Mouse (Mus musculus) kidney, embryonic 14.5 days (tissue): ENCODE measurements at regions not wholly inside any gene's neighbourhood (a gene's known extent, or its start where the extent isn't known, plus 50 kb on each side); places are given as distances from the start of the nearest gene placed in this dataset.

Source experiments
- ATAC-seq: fragments of 200-750 bp; cut with Nextera tagmentation; 2 replicates; pipeline ENCODE4 v1.8.0; 2017; ENCODE audit warnings: moderate number of reproducible peaks, mild to moderate bottlenecking, moderate TSS enrichment, moderate library complexity; ENCODE audit not compliant: low FRiP score, low TSS enrichment
- H3K27ac ChIP-seq: fragments of 300-500 bp; sonication (generic); 2 replicates; pipeline ENCODE4 v1.5.1; 2014; ENCODE audit warnings: low read depth, mild to moderate bottlenecking, low read length, moderate library complexity, mixed read lengths
- H3K27me3 ChIP-seq: fragments of 300-500 bp; sonication (generic); 2 replicates; pipeline ENCODE4 v1.6.1; 2014; ENCODE audit warnings: mild to moderate bottlenecking, low read length; ENCODE audit not compliant: control insufficient read depth, insufficient read depth
- H3K36me3 ChIP-seq: fragments of 300-500 bp; sonication (generic); 2 replicates; pipeline ENCODE4 v1.6.1; 2014; ENCODE audit warnings: low read length, mixed read lengths; ENCODE audit not compliant: control insufficient read depth, insufficient read depth
- H3K4me1 ChIP-seq: fragments of 300-500 bp; sonication (generic); 2 replicates; pipeline ENCODE4 v1.6.1; 2014; ENCODE audit warnings: low read length, mixed read lengths; ENCODE audit not compliant: control insufficient read depth, insufficient read depth
- H3K4me2 ChIP-seq: fragments of 300-500 bp; sonication (generic); replicated peaks from 2 replicates; pipeline ENCODE4 v1.6.1; 2014; ENCODE audit warnings: low read depth, mild to moderate bottlenecking, low read length
- H3K4me3 ChIP-seq: fragments of 300-500 bp; sonication (generic); 2 replicates; pipeline ENCODE4 v1.5.1; 2014; ENCODE audit warnings: mild to moderate bottlenecking, low read length
- H3K9ac ChIP-seq: fragments of 300-500 bp; sonication (generic); 2 replicates; pipeline ENCODE4 v1.6.1; 2014; ENCODE audit warnings: low read depth, mild to moderate bottlenecking, low read length, moderate library complexity
- H3K9me3 ChIP-seq: fragments of 300-500 bp; sonication (generic); 2 replicates; pipeline ENCODE4 v1.6.1; 2016; ENCODE audit warnings: low read length; ENCODE audit not compliant: control insufficient read depth
- WGBS: fragments of 180-500 bp; shearing (Covaris S2); extraction: QIAGEN DNeasy Blood & Tissue Kit; methylation state at CpG from one replicate; pipeline ENCODE4 v1.1.7; 2014; 5-methylcytosine and 5-hydroxymethylcytosine counted together

DNA sequence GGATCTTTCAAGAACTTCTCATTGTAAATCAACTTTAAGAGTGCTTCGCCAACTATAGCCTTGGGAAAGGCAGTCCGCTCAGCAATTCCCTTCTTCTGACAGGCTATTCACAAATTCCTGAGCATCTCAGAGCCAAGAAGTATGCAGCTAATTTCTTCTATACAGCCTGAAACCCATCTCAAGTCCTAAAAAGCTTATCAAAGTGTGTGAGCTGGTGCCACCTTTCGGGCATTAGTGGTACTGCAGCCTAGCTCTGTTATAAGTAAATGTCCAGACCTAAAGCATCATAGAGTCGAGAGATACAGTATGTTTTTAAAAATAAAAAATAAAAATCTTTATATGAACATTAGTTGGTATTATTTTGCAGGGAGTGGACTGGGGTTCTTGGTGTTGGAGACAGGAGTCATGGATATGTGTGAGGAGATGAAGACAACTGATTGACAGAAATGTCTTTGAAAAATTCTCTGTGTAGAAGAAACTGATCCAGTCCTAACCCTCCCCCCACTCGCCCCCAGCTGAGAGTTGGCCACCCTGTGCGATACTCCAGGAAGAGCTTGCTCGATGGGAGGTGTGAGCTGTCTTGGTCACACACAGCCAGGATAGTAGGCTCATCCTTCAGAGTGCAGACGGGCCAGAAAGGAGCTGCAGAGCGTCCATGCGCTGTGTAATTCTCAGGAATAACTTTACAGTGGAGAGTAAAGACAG is 56.4 kb downstream of the Bod1 start:
- Histone ChIP-seq H3K4me1 (no peaks in the 10 kb centered on the region), H3K4me3 (no peak overlapping the region), H3K9ac (no peak overlapping the region), H3K27ac (no peak overlapping the region), H3K36me3 (no peaks in the 10 kb centered on the region), H3K4me2 (no peak overlapping the region), H3K27me3 (no peaks in the 10 kb centered on the region), H3K9me3 (no peaks in the 10 kb centered on the region)
- ATAC-seq = peak; percentile 52; the same call in 1 of the 2 replicates
- WGBS = 61% methylated on average over 10 of the region's 10 CpGs

DNA sequence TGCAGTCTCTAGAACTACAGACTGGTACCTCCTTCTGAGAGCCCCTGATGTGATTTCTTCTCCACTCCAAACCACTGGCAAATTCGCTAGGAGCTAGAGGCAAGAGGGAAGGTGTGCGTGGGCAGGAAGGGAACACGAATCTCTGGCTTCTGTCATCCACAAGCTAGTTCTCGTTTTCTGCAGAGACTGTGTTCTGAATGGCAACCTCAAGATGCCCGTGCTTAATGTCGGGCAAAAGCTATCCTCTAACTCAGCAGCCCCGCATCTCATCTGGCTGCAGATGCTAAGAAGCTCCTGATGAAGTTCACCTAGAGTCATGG is 57.3 kb downstream of the Bod1 start:
- no peaks in the 10 kb centered on the region for H3K27me3 ChIP-seq
- H3K4me3 ChIP-seq = no peak overlapping the region
- no peaks in the 10 kb centered on the region for H3K9me3 ChIP-seq
- H3K36me3 ChIP-seq = no peaks in the 10 kb centered on the region
- no peak overlapping the region for H3K4me2 ChIP-seq
- H3K9ac ChIP-seq = no peak overlapping the region
- 84% methylated on average over 7 of the region's 7 CpGs for WGBS
- ATAC-seq = no peak
- no peaks in the 10 kb centered on the region for H3K4me1 ChIP-seq
- no peak overlapping the region for H3K27ac ChIP-seq

DNA sequence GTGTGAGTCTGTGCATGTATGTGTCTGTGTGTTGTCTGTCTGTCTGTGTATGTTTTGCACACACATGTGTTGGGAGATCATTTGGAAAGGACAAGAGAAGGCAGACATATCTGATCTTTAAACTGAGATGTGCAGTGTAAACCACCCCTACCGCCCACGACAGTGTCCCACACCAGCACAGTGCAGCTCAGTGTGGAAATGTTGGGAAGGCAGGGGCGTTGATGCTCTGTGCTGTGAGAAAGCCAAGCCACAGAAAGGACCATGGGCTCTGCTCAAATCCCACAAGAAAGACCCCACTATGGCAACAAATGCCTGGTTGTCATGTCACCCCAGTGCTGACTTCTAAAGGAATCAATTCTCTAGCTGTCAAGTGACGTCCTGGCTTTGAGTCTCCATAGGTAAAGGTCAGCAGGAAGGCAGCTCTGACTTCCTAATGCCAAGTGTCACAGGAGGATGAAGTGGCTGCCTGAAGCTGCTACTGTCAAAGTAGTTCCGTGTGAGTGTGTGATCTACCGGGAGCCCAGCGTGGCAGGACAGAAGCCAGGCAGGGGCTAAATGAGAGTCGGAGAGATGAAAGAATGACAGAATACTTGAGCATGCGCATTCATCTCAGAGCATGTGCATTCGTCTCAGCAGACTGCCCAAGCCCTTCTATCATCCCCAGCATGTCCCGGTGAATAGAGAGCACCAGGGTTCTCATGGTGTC is 57.8 kb downstream of the Bod1 start:
- Histone ChIP-seq H3K27me3 (no peaks in the 10 kb centered on the region), H3K27ac (no peak overlapping the region), H3K4me2 (no peak overlapping the region), H3K4me3 (no peak overlapping the region), H3K9me3 (no peaks in the 10 kb centered on the region), H3K9ac (no peak overlapping the region), H3K36me3 (no peaks in the 10 kb centered on the region), H3K4me1 (no peaks in the 10 kb centered on the region)
- WGBS = 73% methylated on average over 11 of the region's 11 CpGs
- ATAC-seq = no peak

DNA sequence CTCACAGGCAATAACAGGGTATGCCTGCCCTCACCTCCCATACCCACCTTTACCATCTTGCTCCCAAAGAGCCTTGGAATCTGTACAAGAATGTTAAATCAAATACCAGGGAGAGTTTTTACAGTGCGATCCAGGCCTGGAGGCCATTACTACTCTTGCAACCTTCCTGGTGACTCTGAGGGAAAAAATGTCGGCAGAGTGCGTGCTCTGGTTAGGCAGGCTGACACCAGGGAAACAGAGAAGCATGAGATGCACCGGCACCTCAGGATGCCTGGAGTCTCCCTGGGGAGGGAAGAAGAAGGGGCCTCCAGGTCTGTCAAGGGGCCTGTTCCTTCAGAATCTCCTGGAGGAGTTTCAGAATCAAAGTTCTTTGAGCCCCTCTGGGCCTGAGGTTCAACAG is 63.2 kb downstream of the Bod1 start:
- Histone ChIP-seq H3K4me2 (no peak overlapping the region), H3K4me3 (no peak overlapping the region), H3K9ac (no peak overlapping the region), H3K27me3 (no peaks in the 10 kb centered on the region), H3K36me3 (no peaks in the 10 kb centered on the region), H3K27ac (no peak overlapping the region), H3K9me3 (no peaks in the 10 kb centered on the region), H3K4me1 (no peaks in the 10 kb centered on the region)
- WGBS = 89% methylated on average over 4 of the region's 4 CpGs
- ATAC-seq = no peak

DNA sequence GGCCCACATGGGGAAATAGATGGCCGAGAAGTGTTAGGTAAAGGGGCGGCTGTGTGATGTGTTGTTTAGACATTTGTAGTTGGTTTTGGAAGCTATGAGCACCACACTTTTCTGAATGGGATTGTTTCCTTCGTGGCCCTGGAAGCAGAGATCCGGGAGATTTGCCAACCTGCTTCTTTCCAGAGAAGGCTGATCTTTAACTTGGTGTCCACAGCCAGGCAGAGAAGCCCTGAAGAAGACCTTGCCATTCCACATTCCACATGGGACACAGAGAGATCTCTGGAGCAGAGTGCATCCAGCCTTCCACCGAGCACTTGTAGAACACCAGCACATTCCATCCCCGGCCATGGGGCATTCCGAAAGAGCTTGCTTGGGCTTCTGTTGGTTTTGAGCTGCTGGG is 70.2 kb downstream of the Bod1 start:
- Histone ChIP-seq H3K27ac (no peak overlapping the region), H3K9ac (no peak overlapping the region), H3K4me2 (no peak overlapping the region), H3K36me3 (no peaks in the 10 kb centered on the region), H3K4me3 (no peak overlapping the region), H3K9me3 (no peaks in the 10 kb centered on the region), H3K27me3 (no peaks in the 10 kb centered on the region), H3K4me1 (no peaks in the 10 kb centered on the region)
- 95% methylated on average over 7 of the region's 7 CpGs for WGBS
- no peak for ATAC-seq

DNA sequence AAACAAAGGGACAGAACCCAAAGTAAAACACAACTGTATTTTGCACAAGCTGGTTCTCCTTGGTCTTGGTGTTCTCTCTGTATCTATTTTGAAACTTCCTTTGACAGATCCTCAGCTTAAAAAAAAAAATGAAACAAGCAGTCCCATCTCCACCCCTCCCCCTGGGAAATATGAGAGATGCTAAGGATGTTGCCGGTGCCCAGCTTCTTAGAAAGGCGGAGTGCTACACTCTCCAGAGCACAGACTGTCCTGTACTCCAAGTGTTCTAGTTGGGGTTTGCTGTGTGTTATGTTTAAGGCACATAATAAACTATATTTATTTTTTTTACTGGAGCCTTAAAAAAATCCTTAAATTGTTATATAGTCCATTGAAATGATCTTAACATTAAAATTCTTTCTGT is 78.1 kb downstream of the Bod1 start:
- H3K4me1 ChIP-seq = no peaks in the 10 kb centered on the region
- no peak overlapping the region for H3K4me2 ChIP-seq
- H3K9me3 ChIP-seq = no peaks in the 10 kb centered on the region
- ATAC-seq = no peak
- H3K27ac ChIP-seq = no peak overlapping the region
- H3K27me3 ChIP-seq = no peaks in the 10 kb centered on the region; the same call in 1 of the 2 replicates
- H3K36me3 ChIP-seq = no peaks in the 10 kb centered on the region
- no peak overlapping the region for H3K9ac ChIP-seq
- H3K4me3 ChIP-seq = no peak overlapping the region
- WGBS = 91% methylated on average over 2 of the region's 2 CpGs

DNA sequence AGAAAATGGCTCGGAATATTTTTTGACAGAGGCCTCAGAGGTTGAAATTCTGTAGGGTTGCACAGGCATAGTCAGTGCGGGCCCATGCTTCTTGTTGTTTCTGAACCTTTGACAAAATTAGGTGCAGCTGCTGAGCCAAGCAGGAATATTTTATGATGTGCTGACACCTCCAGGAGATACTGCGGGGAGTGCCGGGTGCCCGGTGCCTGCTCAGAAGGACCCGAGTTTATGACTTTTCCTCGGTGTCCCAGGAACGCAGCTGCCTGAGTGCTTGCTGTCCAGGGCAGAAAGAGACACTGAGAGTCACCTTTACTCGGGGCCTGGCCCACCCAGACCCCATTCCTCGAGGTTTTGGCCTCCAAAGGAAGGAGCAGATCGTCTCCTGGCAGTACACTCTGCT is 79.6 kb downstream of the Bod1 start:
- H3K4me1 ChIP-seq = no peaks in the 10 kb centered on the region
- no peaks in the 10 kb centered on the region for H3K36me3 ChIP-seq
- ATAC-seq = no peak
- H3K27ac ChIP-seq = no peak overlapping the region
- no peak overlapping the region for H3K9ac ChIP-seq
- H3K9me3 ChIP-seq = no peaks in the 10 kb centered on the region
- no peak overlapping the region for H3K4me3 ChIP-seq
- no peaks in the 10 kb centered on the region; the same call in 1 of the 2 replicates for H3K27me3 ChIP-seq
- 41% methylated on average over 11 of the region's 11 CpGs for WGBS
- H3K4me2 ChIP-seq = no peak overlapping the region

DNA sequence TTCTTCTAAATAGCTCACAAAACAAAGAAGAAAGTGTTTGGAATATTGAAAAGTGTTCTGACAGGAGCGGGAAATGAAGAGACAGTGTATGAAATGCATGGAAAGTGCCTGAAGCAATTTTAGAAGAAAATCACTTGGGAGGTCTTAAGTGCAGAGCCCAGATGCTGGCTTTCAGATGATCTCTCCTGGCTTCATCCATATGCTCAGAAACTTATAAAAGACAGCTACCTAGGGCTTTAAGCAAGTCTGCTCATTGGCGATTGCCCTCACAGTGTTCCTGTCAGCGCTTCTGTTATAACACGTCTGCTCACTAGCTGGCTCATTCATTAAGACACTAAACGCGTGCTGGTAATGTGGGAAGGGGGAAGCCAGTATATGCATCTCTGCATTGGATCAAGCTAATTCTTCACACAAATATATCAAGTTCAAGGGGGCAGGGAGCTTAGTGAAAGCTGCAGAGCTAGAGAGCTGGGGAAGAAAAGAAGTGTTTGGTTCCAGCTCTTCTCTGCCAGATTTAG is 80.6 kb downstream of the Bod1 start:
- ATAC-seq = no peak
- no peaks in the 10 kb centered on the region for H3K4me1 ChIP-seq
- 75% methylated on average over 6 of the region's 6 CpGs for WGBS

DNA sequence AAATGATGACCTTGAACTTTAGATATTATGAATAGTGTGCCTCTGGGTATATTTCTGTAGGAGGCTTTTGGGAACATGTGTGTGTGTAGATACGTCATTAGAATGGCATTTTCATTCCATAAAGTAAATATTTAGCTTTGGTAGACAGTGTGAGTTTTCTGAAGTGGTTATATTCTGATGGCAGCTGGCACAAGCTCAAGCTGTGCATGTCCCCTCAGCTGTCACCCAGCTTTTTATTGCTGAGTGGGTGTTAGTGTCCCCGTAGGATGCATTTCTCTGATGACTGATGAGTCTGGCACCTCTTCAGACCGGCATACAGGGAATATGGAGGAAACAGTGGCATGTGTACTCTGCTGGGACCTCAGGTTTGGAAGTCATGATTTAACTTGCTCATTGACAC is 96.7 kb downstream of the Bod1 start:
- WGBS = 73% methylated on average over 3 of the region's 3 CpGs
- Histone ChIP-seq H3K27me3 (no peaks in the 10 kb centered on the region), H3K4me1 (no peaks in the 10 kb centered on the region), H3K4me2 (no peak overlapping the region), H3K27ac (no peak overlapping the region), H3K9me3 (no peaks in the 10 kb centered on the region), H3K9ac (no peak overlapping the region), H3K36me3 (no peaks in the 10 kb centered on the region), H3K4me3 (no peak overlapping the region)
- ATAC-seq = no peak

More for the DNA sequence above, 80.6 kb downstream of the Bod1 start:
- Histone ChIP-seq H3K4me3 (no peak overlapping the region), H3K27me3 (no peaks in the 10 kb centered on the region; the same call in 1 of the 2 replicates), H3K36me3 (no peaks in the 10 kb centered on the region), H3K9ac (no peak overlapping the region), H3K9me3 (no peaks in the 10 kb centered on the region), H3K27ac (no peak overlapping the region), H3K4me2 (no peak overlapping the region)
